Mouse (Mus musculus) neural tube, embryonic 10.5 days (tissue): ENCODE results near the gene Aig1.

Experiments used
- DNase-seq: peaks from one replicate; pipeline ENCODE4 v3.0.0-alpha.2; 2017; ENCODE audit warnings: low spot score; ENCODE audit errors: extremely low spot score

Aig1 gene

DNA sequence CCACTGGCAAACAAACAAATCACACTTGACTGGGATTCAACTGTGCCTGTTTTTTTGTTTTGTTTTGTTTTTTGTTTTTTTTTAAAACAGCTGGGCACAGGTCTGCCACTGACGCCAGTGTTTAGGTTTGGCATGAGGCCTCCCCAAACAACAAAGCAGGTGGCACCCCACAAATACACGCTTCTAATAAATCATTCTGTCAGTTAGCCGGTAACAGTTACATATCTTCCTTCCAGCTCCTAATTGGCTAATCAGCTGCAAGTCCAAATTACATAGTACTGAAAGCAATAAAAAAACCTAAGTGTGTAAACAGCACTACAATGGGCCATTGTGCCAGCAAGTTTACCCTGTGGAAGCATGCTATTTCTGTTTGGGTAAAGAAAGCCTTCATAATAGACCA, 18.7 kb downstream of the Aig1 start:
- no peak for DNase-seq

DNA sequence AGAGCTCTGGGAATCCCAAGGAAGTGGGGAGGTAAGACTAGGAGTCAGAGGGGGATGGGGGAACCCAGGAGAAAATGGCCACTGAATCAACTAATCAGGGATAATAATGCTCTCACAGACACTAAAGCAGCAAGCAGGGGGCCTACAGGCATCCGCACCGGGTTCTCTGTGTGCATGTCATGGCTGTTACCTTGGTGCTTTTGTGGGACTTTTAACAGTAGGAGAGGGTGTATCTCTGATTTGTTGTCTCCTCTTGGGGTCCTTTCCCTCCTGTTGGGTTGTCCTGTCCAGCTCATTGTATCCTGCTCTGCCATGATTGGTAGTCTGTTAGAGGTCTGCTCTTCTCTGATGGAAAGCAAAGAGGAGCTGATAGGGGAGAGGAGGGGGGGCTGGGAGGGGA, 19.6 kb downstream of the Aig1 start:
- no peak for DNase-seq

DNA sequence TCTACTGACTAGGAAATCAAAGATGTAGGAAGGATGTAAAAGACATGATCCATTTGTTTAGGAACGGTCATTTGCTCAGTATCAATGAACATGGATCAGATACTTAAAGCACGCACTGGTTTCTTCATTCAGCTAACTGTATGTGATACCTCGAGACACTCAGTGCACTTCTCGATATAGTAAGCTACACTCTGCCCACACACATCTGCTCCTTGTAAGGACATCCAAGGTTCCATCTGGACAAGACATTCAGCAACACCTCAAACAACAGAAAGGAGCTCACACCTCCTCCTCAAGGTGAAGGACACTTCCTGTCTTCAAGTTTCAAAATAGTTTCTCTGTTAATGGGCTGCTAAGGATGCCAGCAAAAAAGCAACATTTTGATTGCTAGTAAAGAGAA, 23.9 kb downstream of the Aig1 start:
- no peak for DNase-seq

DNA sequence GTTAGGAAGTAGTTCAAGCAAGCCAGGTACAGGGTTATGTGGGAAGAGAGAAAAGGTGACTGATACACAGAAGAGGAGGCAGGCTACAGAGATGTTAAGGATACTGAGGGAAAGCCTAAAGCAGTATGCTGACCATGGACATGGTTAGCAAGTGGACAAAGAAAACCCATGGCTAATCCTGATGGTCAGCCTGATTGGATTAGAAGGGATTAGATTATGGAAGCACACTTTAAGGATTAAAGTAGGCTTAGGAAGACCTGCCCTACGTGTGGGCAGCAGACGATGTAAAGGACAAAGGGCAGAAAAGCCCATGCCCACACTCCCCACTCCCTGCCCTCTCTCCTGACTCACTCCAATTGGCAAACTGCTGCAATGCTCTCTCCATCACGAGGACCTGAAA, 25.0 kb downstream of the Aig1 start:
- DNase-seq, result no peak

DNA sequence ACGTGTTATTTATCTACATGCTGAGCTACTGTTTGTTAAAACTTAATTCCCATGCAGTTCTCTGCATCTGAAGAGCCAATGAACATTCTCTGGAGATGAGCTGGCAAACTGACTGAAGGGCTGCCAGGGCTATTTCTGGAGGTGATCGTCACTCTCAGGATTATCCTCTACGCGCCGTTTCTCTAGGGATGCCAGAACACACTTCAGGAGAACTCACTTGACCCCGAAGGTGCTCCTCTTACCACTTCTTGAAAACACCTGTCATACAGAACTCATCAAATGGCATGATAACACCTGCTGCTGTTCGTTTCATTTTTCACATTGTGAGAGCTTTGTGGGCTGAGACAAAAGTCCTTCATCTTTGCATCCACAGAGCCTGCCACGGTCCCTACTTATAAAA, 25.9 kb downstream of the Aig1 start:
- no peak for DNase-seq

DNA sequence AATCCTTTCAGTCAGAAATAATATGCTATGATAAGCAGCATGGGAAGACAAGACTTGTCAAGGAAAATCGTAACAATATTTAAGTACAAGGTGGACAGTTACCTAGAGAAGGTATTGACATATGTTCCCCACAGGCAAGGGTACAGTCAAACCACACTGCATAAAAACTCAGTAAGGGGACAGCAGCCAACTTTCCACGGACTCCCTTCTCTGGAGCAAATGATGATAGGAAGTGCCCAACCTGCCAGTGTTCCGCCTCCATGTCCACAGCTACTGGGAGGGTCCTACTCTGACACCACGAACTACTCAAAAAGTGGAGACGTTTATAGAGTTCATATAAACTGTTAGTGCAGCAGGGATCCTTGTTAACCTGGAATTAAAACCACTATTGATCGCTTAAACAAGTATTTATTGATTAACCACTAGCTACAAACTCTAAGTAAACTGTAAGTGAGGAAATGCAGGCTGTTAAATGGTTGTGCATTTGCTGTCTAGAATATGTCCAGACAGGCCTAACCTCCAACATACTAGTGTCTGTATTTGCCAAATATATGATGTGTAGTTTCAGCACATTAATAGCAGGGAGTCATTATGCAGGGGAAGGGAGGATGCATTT, 30.2 kb downstream of the Aig1 start:
- no peak for DNase-seq

DNA sequence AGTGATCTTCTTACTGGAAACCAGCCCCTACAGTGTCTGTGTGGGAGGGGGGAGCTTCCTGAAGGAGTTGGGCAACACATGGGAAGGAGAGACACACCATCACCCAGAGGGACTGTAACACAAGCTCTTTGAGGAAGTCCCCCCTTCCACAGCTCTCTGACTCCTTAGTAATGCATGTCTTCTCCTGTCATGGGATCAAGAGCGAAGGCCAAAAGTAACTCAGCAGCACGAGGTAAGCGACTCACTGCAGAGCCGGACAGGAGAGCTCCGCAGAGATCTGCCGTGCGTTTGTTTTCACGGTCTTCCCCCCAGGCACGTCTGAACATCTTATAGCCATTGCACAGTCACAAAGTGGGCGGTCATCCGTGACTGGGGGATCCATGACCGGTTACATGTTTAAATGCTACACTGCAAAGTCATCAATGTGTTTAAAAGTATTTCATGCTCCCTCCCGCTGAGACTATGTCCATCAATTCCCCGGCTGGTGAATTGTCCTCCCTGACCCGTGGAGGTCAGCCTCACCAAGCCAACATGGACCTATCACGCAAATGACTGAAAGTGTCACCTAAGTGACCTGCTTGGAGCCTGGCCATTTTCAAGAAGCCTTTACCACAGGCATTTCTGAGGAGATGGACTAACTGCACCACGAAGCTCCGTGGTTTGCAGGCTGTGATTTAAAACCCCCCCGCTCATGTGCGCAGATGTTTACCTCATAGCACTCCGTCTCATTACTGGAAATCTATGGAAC, 30.9 kb downstream of the Aig1 start:
- no peak for DNase-seq

DNA sequence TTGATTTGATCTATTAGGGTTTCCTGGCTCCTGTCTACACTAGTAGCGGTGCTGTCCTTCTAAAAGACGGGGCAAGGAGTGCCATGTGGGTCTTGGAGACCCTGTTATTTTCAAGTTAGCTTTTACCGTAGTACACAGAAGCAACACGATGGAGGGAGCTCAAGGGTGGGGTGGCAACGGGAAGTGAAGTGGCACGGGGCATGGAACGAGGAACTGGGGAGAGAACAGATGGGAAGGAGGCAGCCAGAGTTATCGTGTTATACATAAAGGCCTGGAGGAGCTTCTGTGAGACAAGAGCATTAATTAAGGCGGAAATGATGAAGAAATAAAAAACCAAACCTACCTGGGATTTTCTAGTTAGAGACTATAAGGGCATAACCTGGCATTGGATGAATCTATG, 31.8 kb downstream of the Aig1 start:
- no peak for DNase-seq

DNA sequence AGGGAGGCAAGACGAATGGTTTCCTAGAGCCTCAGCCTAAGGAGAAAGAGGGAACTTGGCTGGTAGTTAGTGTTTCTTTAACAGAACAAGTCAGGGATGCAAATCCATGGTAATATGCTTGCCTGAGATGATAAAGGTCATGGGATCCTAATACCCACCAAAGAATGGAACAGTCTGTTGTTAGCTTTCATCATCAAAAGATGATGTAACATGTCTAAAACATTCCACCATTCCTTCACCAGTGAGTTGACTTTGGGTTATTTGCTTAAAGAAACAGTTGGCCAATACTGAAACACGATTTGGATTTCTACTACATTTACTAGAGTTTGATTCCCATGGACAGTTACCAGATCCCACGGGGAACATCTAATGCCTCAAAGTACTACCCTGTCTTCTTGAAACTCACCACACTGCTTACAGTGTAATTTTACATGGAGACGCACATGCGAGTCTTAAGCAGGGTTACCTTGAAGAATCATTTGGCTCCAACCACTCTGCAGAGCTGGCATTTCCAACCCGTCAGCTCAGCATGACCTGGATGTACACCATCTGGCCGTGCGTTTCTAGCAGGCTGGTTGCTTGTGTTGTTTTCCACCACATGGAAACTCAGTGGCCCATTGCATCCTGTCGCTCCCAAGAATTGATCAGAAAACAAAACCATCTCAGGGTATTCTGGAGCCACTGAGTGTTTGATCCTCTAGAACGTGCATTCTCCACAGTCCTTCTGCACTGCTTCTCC, 32.9 kb downstream of the Aig1 start:
- no peak for DNase-seq

DNA sequence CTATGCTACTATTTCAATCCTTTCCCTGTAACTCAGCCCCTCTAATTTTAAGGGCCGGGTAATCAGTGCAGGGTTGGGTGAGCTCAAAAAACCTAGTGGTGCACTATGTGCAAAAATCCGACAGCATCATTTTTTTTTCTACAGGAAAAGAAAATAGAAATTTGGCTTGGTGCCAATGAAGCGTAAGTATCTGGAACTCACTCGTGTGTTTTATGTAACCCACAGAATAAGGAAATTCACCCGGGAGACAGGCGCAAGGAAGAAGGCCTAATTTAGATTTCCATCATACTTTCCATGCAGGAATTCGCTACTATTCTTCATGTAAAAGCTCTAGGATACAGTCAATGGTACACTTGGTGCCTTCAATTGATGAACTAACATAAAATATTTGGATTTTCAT, 34.7 kb downstream of the Aig1 start:
- no peak for DNase-seq

DNA sequence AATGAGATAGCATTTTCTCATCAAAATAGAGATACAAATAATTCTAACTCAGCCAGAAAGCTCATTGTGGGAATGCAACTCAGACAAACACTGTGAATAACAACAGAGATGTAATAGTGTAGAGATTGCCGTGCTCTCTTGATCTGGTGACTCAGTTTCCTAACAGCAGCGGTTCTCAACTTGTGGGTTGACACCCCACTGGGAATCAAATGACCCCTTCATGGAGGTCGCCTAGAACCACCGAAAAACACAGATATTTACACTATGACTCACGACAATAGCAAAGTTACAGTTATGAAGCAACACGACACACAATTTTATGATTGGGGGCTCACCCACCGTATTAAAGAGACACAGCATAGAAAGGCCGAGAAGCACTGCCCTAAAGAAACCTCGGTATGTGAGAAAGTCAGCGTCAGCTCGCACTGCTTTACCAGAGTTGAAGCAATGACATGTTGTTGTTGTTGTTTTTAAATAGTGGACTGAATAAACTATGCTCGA, 35.7 kb downstream of the Aig1 start:
- no peak for DNase-seq

DNA sequence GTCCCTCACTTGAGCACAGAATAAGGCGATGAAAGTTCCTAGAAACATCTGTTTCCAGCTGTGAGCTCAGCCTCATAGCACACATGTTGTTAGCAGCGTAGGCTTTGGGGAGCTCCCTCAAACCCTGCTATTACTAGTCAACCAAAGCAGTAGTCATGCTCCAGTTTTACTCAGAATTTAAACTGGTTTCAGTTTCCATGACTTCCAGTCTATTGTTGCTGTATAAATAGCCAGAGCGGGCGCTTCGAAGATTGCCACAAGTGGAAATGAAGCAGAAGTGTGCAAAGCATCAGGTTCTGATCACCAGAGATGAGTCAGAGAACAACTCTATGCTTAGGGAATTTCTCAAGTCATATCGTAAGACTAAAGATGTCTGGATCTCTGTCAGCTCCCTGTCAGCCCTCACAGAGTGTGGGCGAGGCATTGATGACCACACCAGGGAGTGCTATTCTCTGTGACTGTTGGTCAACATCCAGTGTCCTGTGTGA, 36.2 kb downstream of the Aig1 start:
- DNase-seq, result no peak

DNA sequence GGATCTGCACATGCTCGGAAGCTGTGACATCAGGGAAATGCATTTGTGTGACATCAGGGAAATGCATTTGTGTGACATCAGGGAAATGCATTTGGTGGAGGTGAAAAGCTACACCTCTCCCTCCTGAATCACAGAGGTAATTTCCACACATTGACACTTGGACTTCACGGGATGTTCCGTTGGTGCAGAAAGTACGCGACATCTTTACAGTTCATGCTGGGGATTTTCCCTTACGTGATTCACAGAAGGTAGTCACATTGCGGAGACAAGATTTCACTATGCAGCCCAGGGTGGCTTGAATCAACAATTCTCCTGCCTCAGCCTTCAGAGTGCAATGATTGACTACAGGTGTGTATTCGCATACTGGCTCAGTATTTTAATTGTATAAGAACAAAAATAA, 41.6 kb downstream of the Aig1 start:
- no peak for DNase-seq

DNA sequence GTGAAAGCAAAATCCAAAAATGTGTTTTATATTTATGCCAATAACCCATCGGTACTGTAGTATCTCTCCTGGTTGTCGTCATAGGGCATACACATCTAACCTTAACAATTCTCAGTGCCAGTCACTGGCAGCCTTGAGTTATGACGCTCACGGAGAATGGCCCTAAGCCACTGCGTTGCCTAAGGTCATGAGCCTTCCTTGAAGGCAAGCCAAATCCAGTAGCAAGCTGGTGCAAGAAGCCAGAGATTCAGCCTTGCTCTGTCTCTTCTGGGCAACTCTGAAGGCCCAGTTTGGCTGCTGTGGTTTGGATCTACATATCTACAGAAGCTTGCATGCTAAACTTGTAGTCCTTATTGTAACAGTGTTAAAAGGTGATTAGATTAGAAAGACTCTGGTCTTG, 55.2 kb downstream of the Aig1 start:
- no peak for DNase-seq

DNA sequence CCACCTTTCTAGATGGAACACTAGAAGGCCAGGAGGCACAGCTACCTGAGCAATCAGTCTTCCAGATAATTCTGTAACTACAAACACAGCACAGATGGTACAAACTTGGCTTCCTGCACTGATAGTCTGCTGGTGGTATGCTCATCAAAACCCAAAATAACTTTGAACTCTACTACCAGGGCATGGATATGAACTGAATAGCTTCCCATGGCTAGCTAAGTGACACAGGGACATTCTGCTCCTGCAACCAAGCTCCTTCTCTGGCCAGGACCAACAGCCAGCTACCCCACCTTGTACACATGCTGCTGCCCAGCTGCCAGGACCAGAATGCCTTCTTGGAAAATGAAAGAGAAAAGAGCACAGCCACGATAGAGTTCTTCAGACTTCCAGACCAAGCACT, 60.5 kb downstream of the Aig1 start:
- no peak for DNase-seq

DNA sequence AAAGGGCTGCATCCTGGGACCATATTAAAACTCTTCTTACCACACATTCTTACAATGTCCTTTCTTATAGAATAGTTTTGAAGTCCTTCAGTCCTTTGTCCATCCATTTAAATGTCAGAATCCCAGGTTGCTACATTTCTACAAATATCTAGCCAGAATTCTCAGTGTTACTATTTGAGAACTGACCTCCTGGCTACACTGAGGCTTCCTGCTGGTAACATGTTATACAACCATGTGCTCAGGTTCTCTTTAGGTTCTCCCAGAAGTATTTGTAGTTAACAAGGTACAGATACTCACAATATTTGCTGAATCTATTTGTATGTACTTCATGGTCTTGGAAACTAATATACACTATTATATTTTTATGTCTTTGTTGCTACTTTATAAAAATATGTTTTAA, 62.0 kb downstream of the Aig1 start:
- DNase-seq, result no peak

DNA sequence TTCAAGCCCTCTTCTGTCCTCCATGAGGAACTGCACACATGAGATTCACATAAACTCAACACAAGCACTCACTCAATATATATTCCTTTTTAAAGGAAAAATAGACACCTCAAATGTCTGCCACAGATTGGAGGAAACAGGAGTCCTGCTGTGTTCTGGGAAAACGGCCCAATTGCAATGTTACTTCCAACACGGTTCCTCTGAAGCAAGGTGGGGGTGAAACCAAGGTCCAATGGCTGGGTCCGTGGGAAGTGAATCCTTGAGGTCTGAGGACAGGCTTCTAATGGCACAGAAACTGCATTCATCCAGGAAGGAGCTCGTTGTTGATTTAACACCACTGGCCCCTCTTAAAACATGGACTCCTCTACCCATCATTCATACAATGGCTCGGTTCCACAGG, 67.5 kb downstream of the Aig1 start:
- no peak for DNase-seq

DNA sequence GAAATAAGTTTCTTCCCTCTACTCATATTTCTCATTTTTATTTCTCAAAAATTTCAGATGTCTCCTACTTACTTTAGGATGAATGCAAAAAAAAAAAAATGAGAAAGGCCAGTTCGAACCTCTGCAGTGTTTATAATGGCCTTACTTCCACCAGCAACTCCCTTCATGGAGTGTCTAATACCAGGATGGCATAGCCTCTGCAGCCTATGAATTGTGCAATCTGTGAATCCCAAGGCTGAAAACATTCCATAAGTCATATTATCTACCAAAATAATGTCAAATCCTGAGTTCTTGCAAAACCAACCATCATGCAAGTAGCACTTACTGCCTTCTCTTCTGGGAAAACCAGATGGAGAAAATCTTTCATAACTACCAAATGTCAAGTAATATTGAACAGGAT, 75.3 kb downstream of the Aig1 start:
- DNase-seq, result no peak

DNA sequence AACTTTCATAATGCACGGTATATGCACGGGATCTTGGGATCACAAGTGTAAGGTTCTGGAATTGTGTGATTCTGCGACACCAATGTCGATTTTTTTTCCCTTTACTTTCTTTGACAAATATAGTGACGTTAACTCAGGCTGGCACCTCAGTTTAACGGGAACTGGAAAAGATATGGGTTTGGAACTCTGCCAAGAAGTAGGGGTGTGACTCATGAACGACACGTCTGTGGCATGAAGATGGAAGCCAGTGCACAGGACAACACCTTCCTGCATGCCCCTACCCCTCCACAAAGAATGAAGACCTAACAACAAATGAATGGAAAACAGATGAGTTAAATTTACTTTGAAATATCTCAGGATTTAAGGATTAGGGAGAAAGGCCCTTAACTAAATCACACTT, 76.0 kb downstream of the Aig1 start:
- DNase-seq, result no peak

DNA sequence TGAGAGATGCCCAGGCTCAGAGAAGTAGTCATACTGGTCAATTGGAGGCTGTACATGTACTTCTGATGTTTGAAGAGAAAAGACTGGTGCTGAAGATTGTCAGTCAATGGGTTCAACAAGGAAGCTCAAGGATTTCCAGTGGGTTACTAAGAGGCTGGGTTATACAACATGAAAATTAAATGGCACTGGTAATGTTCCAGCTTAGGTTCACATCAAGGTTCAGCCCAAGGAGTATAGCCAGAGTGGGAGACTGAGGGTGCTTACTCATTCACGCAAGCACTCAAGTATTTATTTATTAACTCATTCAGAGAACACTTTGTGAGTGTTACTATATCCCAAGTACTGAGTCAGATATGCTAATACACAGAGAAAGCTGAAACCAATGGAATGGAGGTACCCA, 79.2 kb downstream of the Aig1 start:
- DNase-seq, result no peak

DNA sequence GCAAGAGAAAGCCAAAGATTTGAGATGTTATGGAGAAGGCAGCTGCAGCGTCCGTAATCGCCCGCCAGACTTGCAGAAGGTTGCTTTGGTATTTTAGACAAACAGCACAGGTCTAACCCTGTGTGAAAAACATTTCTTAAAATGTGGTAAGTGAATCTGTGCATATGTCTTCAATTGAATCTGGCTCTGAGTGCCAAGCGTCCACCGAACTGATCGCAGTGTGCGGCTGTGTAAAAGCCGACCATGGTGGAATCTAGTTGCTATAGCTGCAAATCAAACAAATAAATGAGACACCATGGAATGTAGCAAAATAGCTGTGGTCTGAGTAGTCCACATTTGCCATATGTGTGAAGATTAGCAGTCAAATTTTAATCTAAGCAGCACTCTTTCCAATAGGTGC, 80.7 kb downstream of the Aig1 start:
- DNase-seq, result no peak

DNA sequence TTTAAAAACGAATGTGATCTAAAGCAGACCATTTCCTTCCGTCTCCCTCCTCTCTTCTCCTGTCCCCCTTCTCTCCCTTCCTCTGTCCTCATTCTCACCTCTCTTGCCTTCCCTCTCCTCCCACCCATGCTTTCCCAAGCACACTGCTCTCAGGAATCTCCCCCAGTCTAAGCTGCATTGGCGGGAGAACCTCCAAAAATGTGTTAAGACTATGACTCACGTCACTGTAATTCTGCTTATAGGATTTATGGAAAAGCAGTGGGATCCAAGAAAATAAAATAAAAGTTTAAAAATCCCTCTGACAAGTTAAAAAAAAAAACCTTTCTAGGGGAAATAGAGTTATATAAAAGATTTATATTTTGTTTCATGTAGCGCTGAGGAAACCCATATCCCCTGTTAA, 86.0 kb downstream of the Aig1 start:
- no peak for DNase-seq
